Comparison of ENCODE assay signal across 19 mouse cellular contexts in the genomic region with DNA sequence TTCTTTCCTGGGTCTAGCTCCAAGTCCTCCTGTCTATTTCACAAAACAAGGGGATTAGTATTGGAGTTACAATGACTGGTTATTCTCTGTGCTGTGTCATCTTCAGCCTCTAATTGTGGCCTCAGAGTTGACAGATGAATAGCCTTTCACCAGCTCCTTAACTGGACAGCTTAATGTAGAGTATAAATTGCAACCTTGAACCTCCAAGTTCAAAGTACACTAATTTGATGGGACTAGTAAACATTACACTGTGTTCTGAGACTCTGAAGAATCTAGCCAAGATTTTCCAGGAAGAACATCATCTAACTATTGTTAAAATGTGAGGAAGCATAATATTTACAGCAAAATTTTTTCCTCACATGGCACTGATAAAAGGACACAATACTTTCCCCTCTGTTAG.
"Had no signal": no experiment of that assay in that cellular context is flagged by ENCODE, and none has a peak within 500 bp of the region (broad histone marks: within the 10 kb centered on the region; RNA-seq: fewer than 3 reads in every experiment).

No protein-coding gene starts in this region.

- H3K27ac ChIP-seq: gastrocnemius, adult 2 months; heart, embryonic 10.5 days; hindbrain, embryonic 10.5 days; hindbrain, embryonic 12.5 days; hindbrain, embryonic 14.5 days; intestine, embryonic 15.5 days; kidney, embryonic 15.5 days; limb, embryonic 10.5 days; limb, embryonic 12.5 days; liver, embryonic 13.5 days; liver, embryonic 15.5 days had no signal

- H3K4me3 ChIP-seq: gastrocnemius, adult 2 months; heart, embryonic 10.5 days; heart, embryonic 12.5 days; hindbrain, embryonic 10.5 days; hindbrain, embryonic 12.5 days; intestine, embryonic 15.5 days; kidney, embryonic 15.5 days; limb, embryonic 10.5 days; limb, embryonic 12.5 days; liver, embryonic 13.5 days; liver, embryonic 15.5 days had no signal

- DNase-seq: gastrocnemius, adult 2 months; gastrocnemius, postnatal 10 days; gastrocnemius, postnatal 25 days; heart, postnatal 4 days; kidney, postnatal 10 days; kidney, postnatal 25 days; kidney, postnatal 4 days; liver; liver, embryonic 13.5 days had no signal
